Mouse (Mus musculus) gastrocnemius, postnatal 4 days (tissue): ENCODE data around the gene Ppp1r26. TPM values are rescaled to one million over a fixed set of nuclear protein-coding genes. Genes with fewer than 3 reads are reported as not detected.
A peak's percentile ranks its signal among the peaks of the same experiment; 100 is the strongest.
"Not testable (repeated sequence)": the region's sequence is repeated elsewhere in the genome, so short reads cannot be mapped to it uniquely, and the experiment has no call there.

Experiments
- DNase-seq, 2 experiments: peaks; one replicate each; pipeline ENCODE4 v3.0.0; 2021 to 2022; ENCODE audit warnings: low spot score in 2 of 2, mixed read lengths in 2 of 2
- total RNA-seq, 2 experiments: library from RNA; stranded (reverse); gene quantifications; 2 replicates each; pipeline ENCODE4 v1.2.3; 2021

Gene Ppp1r26
- total RNA-seq, 2 experiments from 2014 or later = 5.7 to 7.9 TPM

DNA sequence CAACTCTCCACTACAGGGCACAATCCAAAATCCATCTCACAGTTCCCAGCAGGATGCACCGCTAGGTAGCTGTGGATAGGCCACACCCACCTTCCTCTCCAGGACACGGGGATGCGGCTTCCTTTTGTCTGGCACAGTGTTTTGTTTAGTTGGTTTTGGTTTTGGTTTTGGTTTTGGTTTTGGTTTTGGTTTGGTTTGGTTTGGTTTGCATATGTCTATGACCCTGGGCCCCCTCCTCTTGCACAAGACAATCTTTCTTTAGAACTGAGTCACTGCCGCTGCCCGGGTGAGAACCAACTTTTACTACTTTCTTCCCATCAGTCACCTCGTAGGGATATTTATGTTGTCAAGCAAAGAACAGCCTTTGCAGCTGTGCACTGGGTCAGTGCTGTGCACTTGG lies 5.8 kb upstream of the Ppp1r26 start:
- no peak for DNase-seq

DNA sequence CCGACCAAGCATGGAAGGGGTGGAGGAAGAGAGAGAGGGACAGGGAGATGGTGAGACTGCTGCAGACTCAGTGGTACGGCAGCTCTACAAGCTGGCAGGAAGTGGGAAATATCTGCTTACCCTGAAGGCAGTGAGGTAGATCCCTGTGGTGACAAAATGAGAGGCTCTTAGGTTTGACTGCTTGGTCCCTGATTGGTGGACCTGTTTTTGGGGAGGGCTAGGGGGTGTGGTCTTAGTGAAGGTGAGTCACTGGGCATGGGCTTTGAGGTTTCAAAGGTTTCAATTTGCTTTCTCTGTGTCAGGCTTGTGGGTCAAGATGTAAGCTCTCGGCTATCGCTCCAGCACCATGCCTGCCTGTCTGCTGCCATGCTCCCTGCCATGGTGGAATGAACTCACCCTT lies 1.5 kb upstream of the Ppp1r26 start:
- no peak for DNase-seq

DNA sequence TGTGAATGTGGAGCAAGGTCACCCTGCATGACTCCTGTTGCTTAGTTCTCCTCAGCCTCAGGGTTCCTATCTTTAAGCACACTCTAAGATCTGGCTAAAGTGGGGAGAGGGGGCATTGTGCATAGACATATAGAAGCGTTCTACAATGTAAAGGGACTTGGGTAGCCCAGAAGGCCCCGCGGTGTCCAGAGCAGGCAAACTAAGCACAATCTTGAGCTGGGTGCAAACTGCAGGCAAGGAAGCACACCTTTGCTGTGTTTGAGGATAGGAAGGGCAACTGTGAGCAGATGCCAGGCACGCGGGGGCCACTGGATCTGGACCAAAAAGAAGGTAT lies 452 bp upstream of the Ppp1r26 start:
- DNase-seq = no peak

DNA sequence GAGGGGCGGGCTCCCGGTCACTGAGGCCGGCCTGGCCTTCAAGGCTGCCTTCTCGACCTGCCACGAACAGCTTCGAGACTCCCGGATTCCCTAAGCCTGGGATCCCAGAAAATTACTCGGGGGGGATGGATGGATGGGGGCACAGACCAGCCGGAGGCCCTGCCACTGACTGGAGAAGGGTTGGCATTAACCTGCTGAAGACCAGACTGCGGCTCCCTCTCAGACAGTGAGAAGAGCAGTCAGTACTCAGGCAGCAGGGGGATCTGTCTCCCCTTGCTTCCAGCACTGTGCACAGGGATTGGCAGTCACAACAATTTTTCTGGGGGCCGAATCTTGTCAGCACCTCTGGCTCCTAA lies 693 bp downstream of the Ppp1r26 start:
- no peak for DNase-seq

DNA sequence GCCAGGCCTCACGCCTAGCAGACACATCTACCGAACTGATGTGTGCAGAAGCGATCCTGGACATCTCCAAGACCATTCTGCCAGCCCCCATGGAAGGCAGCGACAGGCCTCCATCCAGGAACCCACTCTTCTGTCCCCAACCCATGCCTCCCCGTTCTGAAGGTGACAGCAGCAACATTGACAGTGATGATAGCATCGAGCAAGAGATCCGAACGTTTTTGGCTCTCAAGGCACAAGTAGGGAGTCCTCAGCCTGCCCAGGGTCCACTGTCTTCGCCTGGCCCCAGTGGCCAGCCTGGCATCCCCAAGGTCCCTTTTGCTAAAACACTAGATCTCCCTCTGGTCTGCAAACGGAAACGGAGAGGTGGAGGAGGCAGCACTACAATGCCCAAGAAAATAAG lies 5.1 kb downstream of the Ppp1r26 start:
- no peak for DNase-seq

DNA sequence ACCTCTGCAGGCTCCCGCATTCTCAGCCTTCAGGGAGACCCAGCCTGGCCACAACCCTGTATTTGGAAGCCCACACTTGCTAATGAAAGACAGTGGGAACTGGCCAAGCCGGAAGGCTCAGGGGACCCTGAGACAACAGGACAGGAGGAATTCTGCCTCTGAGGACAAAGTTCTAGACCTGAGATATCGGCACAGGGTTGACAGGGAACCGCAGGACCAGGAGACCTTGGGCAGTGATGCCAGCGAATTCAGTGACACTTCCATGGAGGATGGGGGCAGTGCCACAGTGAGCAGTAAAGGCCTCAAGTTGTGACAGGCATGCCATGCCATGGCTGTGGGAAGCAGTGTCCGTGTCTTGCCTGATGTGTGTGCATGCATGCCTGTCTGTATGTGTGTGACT lies 6.9 kb downstream of the Ppp1r26 start:
- DNase-seq = no peak

DNA sequence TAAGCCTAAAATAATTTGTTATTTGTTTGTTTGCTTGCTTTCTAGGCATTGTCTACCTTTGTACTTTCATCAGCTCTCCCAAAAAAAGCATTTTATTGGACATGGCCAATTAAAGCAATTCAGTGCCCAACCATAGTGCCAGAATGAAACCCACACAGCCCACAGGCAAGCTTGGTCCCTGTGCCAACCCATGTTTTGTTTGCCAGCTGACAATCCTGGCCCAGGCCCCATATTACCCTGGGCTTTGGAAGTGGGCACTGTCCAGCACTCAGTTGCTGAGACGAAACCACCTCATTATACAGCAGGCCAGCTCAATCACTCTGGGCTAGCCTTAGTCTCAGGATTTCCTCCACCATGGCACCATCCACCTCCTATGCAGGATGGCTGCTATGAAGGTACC lies 10.0 kb downstream of the Ppp1r26 start:
- DNase-seq = no peak

DNA sequence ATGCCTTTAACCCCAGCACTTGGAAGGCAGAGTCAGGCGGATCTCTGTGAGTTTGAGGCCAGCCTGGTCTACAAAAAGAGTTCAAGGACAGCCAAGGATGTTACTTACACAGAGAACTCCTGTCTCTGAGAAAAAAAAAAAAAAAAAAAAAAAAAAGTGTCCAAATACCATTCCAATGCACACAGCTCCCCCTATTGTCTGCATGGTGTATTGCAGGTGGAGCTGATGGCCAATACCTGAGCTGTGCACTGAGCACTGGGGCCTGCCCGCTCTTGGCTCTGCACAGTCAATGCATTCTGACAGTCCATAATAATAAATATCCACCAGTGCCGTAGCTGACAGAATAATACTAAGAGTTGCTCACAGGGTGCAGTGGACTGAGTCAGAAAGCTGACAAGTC lies 17.3 kb downstream of the Ppp1r26 start:
- no peak for DNase-seq

DNA sequence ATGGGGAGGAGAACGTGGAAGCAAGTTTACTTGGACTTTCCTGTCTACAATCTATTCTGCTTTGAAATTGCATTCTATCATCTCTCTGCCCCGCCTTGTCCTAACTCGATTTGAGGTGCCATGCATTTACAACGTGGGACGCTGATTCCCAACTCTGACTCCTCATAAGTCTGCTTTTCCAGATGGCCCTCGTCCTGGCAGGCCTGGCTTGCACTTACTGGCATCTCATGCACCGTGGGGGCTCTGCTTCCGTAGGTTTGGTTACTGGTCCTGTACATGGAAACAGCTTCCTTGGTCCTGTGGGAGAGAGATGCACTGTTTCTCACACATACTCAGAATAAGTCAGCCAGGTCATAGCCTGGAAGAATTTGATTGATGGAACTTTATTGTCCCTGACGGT lies 18.3 kb downstream of the Ppp1r26 start:
- DNase-seq = no peak

DNA sequence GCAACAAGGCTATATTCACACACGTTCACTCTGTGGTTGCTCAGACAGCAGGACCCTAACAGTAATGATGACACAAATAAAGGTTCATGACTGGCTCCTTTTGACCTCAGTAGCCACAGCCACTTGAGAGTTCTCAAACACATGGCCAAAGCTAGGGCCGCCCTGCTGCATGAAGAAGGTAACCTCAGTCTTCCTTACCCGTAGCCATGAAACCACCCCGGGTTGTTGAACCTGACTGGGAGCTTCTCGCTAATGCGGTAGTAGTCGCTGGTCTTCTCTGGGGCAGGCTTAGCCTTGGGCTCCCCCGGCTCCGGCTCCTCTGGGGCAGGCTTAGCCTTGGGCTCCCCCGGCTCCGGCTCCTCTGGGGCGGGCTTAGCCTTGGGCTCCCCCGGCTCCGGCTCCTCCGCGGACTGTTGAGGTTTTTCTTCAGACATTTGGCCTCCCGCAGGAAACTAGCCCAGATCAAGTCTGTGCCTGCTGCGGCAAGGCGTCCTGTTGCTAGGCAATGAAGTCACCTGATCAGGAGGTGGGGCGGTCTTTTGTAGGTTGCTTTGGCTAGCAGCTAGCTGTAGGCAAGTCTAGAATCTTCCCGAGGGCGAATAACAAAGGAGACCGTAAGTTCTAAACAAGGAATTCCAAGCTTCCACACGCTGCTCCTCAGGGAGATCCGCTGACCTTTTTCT lies 19.4 kb downstream of the Ppp1r26 start, which contains the start of gene 1700007K13Rik:
Gene 1700007K13Rik (minus strand): TSS at position 497 of the 683 bp plus-strand sequence.
- DNase-seq = no peak

DNA sequence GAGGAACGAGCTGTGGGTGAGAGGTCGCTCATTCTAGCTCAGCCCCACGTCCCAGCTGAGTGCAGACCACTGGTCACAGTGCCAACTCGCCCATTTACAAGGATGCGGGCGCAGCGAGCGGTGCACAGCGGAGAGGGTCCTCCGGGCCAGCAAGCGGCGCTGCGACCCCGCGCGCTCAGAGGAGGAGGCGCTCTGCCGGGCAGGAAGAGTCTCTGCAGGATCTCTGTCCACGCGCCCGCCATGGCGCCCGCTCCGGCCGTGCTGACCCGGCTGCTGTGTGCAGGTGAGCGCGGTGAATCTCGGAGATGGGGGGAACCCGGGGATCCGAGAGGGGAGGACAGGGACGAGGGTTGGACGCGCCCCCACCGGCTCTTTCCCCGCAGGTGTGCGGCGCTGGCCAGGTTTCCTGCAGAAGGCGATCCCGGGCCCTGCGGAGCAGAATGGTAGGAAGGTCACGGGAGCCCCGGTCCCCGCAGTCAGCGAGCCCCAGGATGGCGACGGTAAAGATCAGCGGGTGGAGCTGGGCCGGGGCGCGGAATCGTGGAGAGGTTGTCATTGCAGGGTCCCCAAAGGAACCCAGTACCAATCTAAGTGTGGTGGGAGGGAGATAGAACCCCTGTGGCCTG lies 21.4 kb downstream of the Ppp1r26 start, which contains the start of gene Mrps2:
Gene Mrps2 (plus strand): TSS at position 207 of the 626 bp plus-strand sequence.
- DNase-seq = peak; percentile 69 to 86

DNA sequence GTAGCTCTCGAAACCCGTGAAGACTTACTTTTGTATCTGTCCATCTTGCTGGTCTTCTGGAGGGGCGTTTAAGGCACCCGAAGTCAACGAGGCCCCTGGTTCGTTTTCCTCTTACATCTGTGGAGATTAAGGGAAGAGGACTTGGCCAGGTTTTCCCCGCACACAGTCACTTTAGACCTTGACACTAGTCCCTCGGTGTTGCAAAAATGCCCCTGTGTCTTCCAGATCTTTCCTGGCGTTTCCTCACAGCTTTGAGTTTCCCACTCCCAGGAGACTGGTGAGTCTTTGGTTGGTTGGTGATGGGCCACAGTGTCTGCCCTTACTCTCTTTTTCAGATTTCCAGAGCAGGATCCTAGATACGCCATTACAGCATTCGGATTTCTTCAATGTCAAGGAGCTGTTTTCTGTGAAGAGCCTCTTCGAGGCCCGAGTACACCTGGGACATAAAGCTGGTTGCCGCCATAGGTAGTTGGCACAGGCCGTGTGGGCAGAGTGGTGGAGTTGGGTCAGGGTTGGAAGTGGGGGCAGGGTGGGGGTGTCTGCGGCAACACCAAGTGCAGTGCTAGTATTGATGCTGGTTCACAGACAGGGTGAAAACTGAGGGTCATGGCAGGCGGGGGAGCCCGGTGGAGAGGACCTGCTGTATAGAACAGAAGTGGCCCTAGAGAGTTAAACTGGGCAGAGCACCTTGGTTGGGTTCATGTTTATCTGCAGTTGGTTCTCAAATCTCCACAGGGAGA lies 22.1 kb downstream of the Ppp1r26 start:
- no peak for DNase-seq

DNA sequence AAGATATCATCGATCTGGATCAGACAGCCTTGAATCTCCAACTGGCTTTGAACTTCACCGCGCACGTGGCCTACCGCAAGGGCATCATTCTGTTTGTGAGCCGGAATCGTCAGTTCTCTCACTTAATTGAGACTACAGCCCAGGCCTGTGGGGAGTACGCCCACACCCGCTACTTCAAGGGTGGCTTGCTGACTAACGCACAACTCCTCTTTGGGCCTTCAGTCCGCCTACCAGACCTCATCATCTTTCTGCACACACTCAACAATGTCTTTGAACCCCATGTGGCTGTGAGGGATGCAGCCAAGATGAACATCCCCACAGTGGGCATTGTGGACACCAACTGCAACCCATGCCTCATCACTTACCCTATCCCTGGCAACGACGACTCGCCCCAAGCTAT lies 22.9 kb downstream of the Ppp1r26 start:
- no peak for DNase-seq

DNA sequence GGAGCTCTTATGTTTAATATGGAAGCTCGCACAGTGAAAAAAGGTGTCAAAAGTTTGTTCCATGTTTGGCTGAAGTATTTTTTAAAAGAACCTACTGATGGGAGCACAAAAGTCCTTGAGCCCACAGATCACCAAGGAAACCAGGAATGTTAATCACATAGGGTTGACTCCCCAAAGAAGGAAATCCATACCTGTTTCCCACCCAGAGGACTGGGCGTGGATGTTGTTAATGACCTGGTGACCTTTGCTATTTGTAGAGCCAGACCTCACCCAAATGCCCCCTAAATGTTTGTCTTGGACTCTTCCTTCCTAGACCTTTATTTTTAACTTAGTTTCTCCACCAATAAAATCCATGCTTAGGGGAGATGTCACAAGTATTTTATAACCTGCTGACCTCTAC lies 24.0 kb downstream of the Ppp1r26 start:
- DNase-seq = no peak

DNA sequence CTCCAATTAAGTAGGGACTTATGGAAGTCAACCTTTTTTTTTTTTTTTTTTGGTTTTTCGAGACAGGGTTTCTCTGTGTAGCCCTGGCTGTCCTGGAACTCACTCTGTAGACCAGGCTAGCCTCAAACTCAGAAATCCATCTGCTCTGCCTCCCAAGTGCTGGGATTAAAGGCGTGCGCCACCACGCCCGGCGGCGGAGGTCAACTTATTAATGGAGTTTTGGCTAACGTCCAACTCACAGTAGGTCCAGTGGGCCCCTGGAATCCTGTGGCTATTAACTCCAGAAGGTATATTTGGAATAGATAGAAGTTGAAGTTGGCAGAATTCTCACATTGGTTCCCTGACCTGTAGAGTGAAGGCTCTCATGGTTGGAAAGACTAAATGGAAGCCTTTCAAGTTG lies 25.4 kb downstream of the Ppp1r26 start:
- not testable (repeated sequence) for DNase-seq

DNA sequence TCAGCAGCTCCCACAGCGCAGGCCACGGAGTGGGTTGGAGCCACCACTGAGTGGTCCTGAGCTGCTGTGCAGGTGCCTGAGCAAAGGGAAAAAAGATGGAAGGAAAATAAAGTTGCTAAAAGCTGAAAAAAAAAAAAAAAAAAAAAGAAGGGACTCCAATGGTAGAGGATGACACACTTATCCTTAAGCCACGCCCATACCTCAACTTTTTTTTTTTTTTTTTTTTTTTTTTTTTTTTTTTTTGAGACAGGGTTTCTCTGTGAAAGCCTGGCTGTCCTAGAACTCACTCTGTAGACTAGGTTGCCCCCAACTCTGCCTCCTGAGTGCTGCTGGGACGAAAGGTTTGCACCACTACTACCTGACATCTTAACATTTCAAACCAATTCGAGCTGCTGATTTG lies 31.4 kb downstream of the Ppp1r26 start:
- DNase-seq = not testable (repeated sequence)

DNA sequence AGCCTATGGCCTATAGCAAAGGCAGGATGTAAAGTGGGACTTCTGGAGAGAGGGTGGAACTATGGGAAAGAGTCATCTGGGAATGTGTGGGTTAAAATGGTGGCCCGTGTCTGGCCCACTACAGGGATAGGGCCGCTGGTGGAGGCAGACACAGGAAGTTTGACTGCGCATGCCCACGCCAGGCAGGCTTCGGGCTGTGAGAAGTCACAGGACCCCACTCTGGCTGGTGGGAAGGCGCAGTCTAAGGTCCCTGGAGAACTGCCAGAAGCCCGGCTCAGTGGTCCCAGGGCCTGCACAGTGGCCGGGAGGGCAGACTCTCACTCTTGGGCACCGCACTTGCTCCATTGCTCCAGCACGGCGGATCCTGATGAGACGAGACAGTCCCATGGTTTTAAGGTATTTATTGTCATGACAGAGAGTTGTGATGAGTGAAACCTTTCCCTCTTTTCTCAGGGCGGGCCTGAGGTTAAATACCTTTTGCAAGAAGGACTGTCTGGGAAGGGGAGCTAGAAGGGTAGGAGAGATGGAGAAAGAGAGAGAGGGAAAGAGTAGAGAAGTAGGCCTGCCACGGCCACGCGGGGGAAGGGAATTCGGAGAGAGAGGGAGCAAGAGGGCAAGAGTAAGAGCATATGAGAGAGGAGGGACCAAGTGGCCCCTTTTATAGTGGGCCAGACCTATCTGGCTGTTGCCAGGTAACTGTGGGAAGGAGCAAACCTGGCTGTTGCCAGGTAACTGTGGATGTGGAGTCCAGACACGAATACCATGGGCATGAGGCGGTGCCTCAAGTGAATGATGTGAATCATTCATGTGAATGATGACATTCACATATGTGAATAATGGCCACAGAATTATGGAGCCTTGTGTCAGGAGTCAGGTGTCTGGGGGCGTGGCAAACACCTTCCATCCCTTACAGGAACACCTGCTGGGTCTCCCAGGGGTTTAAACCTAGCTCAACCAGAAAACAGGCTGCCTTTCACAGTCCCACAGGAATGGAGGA lies 32.9 kb downstream of the Ppp1r26 start:
- DNase-seq = no peak

DNA sequence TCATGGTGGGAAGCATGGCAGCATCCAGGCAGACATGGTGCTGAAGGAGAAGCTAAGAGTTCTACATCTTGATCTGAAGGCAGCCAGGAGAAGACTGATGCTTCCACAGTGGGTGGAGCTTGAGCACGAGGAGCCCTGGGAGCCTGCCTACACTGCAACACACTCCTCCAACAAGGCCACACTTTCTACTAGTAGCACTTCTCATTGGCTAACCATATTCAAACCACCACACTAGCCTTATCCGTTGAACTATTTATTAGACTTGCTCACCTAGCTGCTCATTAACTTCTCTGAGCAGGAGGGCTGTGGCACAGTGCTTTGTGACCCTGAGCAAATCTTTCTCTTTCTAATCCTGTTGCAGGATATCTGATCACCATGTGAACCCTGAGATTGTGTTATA lies 37.3 kb downstream of the Ppp1r26 start:
- DNase-seq = no peak

DNA sequence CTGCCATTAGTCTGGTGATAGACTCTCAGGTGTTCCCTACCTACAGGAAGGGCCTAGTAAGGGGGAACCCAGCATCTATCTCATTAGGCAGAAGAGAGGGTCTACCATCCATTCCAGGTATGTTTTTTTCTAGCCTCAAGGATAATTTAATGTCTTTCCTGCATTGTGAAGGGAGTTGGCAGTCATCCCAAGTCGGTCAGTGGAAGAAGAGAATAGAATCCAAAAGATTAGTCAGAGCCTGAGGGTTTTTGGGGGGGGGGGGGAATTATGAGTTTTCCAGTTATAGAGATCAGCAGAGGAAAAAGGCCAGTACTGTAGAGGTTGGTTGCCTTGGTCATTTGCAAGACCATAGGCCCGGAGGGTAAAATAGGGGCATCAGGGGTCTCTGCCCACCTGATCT lies 47.9 kb downstream of the Ppp1r26 start:
- DNase-seq = no peak

DNA sequence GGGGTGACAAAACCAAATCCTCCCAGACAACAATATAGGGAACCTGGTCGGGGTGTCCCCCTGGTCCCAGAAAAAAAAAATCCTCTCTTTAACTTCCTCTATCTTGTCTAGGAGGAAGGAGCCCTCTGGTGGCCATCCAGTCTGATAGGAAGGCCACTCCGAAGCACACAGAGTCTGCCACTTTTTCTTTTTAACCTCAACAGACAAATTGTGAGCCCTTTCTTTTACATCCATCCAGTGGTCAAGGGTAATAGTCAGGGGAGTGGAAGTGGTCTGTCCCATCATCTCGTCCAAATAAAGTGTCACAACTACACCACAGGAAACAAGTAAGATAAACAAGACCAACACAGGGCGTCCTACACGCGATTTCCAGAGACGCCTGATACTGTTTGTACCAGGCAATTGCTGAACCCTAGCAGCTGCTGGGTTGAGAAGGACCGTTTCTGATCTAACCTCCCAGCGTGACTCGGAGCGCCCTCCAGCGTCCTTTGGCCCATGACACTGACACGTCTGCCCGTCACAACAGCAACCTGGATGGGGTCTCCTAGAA lies 48.7 kb downstream of the Ppp1r26 start:
- no peak for DNase-seq
